Mouse (Mus musculus): Measurements from ENCODE around the gene Fgfr3.

- no peak for TF ChIP-seq POLR2A (IDR thresholded peaks at IDR 0.05; ENCODE audit: insufficient read length, low read depth)
- no peak for TF ChIP-seq MAX (IDR thresholded peaks at IDR 0.05; ENCODE audit: low read depth)
- TF ChIP-seq TCF12 (IDR thresholded peaks at IDR 0.05; ENCODE audit: insufficient read depth, poor library complexity, severe bottlenecking): no peak
- no peak for TF ChIP-seq MYOG (IDR thresholded peaks at IDR 0.05; ENCODE audit: control insufficient read depth in 1 of 3, insufficient read depth in 1 of 3, insufficient read length in 2 of 3, low read depth in 2 of 3)
- no peak for TF ChIP-seq TCF3 (IDR thresholded peaks at IDR 0.05; ENCODE audit: insufficient read length, low read depth)
- TF ChIP-seq SRF (IDR thresholded peaks at IDR 0.05; ENCODE audit: control insufficient read depth, insufficient read length, low read depth): no peak
- no peak for TF ChIP-seq E2F4 (IDR thresholded peaks at IDR 0.05; ENCODE audit: insufficient read depth)
These were observed 40.4 kb upstream of the Fgfr3 start for GRCm38 (mm10) chr5:33681044-33681443.

Measured in myocyte (in vitro differentiated cells).